Mouse (Mus musculus): Measurements from ENCODE around the gene Spata7. TPM values are rescaled to one million over a fixed set of nuclear protein-coding genes. Genes with fewer than 3 reads are reported as not detected.

Gene Spata7
- polyA plus RNA-seq (2014; fragmentation: Nextera tagmentation; extraction: Ambion mirVana), result 26.0 and 26.6 TPM in 2 replicates

GRCm38 (mm10) chr12:98627392-98628259 lies at the start of gene Spata7:
Spata7 (plus strand) TSS chr12:98628157.
- Histone ChIP-seq H3K9ac (ENCODE audit: low read length) (peak within 1 kb of the TSS; percentile 64), H3K4me1 (replicated peaks; ENCODE audit: control insufficient read depth, insufficient read depth, low read length) (no peaks in the 10 kb centered on the region), H3K27ac (ENCODE audit: low read depth, low read length) (no peak within 1 kb of the TSS), H3K4me3 (ENCODE audit: low read depth, low read length) (peak within 1 kb of the TSS; percentile 59), H3K4me2 (ENCODE audit: low read depth, low read length, severe bottlenecking) (peak within 1 kb of the TSS; percentile 61), H3K9me3 (ENCODE audit: control insufficient read depth, low read length) (no peaks in the 10 kb centered on the region; the same call in 1 of the 2 replicates), H3K36me3 (ENCODE audit: control insufficient read depth, insufficient read depth, low read length) (no peaks in the 10 kb centered on the region), H3K27me3 (ENCODE audit: control insufficient read depth, insufficient read depth, low read length) (no peaks in the 10 kb centered on the region)
- DNase-seq (ENCODE audit: low spot score) (peak; percentile 96), ATAC-seq (replicated peaks; ENCODE audit: low FRiP score) (peak; percentile 96)
- WGBS, result 4% methylated on average over 32 of the region's 32 CpGs

GRCm38 (mm10) chr12:98585302-98585701 lies 42.7 kb upstream of the Spata7 start:
- DNase-seq (ENCODE audit: low spot score), result no peak
- peak; percentile 58 for ATAC-seq (replicated peaks; ENCODE audit: low FRiP score)

GRCm38 (mm10) chr12:98588573-98588972 lies 39.4 kb upstream of the Spata7 start:
- no peaks in the 10 kb centered on the region for H3K9me3 ChIP-seq (ENCODE audit: control insufficient read depth, low read length)
- H3K4me3 ChIP-seq (ENCODE audit: low read depth, low read length), result no peak overlapping the region
- H3K4me2 ChIP-seq (ENCODE audit: low read depth, low read length, severe bottlenecking), result no peak overlapping the region
- H3K27me3 ChIP-seq (ENCODE audit: control insufficient read depth, insufficient read depth, low read length), result no peaks in the 10 kb centered on the region
- no peak overlapping the region for H3K9ac ChIP-seq (ENCODE audit: low read length)
- WGBS, result 70% methylated on average over 6 of the region's 6 CpGs
- ATAC-seq (replicated peaks; ENCODE audit: low FRiP score) (no peak), DNase-seq (ENCODE audit: low spot score) (no peak)
- no peaks in the 10 kb centered on the region for H3K4me1 ChIP-seq (replicated peaks; ENCODE audit: control insufficient read depth, insufficient read depth, low read length)
- H3K27ac ChIP-seq (ENCODE audit: low read depth, low read length), result no peak overlapping the region
- no peaks in the 10 kb centered on the region for H3K36me3 ChIP-seq (ENCODE audit: control insufficient read depth, insufficient read depth, low read length)

More at GRCm38 (mm10) chr12:98585302-98585701, 42.7 kb upstream of the Spata7 start:
- Histone ChIP-seq H3K9ac (ENCODE audit: low read length) (no peak overlapping the region), H3K4me1 (replicated peaks; ENCODE audit: control insufficient read depth, insufficient read depth, low read length) (no peaks in the 10 kb centered on the region), H3K4me3 (ENCODE audit: low read depth, low read length) (no peak overlapping the region), H3K27me3 (ENCODE audit: control insufficient read depth, insufficient read depth, low read length) (no peaks in the 10 kb centered on the region), H3K36me3 (ENCODE audit: control insufficient read depth, insufficient read depth, low read length) (no peaks in the 10 kb centered on the region), H3K27ac (ENCODE audit: low read depth, low read length) (no peak overlapping the region), H3K9me3 (ENCODE audit: control insufficient read depth, low read length) (no peaks in the 10 kb centered on the region), H3K4me2 (ENCODE audit: low read depth, low read length, severe bottlenecking) (no peak overlapping the region)
- 44% methylated on average over 3 of the region's 3 CpGs for WGBS

GRCm38 (mm10) chr12:98591016-98591415 lies 36.9 kb upstream of the Spata7 start:
- DNase-seq (ENCODE audit: low spot score) (no peak), ATAC-seq (replicated peaks; ENCODE audit: low FRiP score) (no peak)
- no peaks in the 10 kb centered on the region for H3K4me1 ChIP-seq (replicated peaks; ENCODE audit: control insufficient read depth, insufficient read depth, low read length)
- H3K9ac ChIP-seq (ENCODE audit: low read length), result no peak overlapping the region
- no peak overlapping the region for H3K4me3 ChIP-seq (ENCODE audit: low read depth, low read length)
- no peaks in the 10 kb centered on the region for H3K36me3 ChIP-seq (ENCODE audit: control insufficient read depth, insufficient read depth, low read length)
- 78% methylated on average over 2 of the region's 2 CpGs for WGBS
- H3K27me3 ChIP-seq (ENCODE audit: control insufficient read depth, insufficient read depth, low read length), result no peaks in the 10 kb centered on the region
- no peak overlapping the region for H3K27ac ChIP-seq (ENCODE audit: low read depth, low read length)
- no peaks in the 10 kb centered on the region for H3K9me3 ChIP-seq (ENCODE audit: control insufficient read depth, low read length)
- H3K4me2 ChIP-seq (ENCODE audit: low read depth, low read length, severe bottlenecking), result no peak overlapping the region

- WGBS, result 93% methylated on average over 5 of the region's 5 CpGs
These were observed 27.1 kb upstream of the Spata7 start for GRCm38 (mm10) chr12:98600861-98601260.

GRCm38 (mm10) chr12:98602114-98602513 lies 25.8 kb upstream of the Spata7 start:
- Histone ChIP-seq H3K9me3 (ENCODE audit: control insufficient read depth, low read length) (no peaks in the 10 kb centered on the region; the same call in 1 of the 2 replicates), H3K4me2 (ENCODE audit: low read depth, low read length, severe bottlenecking) (no peak overlapping the region), H3K4me1 (replicated peaks; ENCODE audit: control insufficient read depth, insufficient read depth, low read length) (no peaks in the 10 kb centered on the region), H3K4me3 (ENCODE audit: low read depth, low read length) (no peak overlapping the region), H3K36me3 (ENCODE audit: control insufficient read depth, insufficient read depth, low read length) (no peaks in the 10 kb centered on the region), H3K9ac (ENCODE audit: low read length) (no peak overlapping the region), H3K27ac (ENCODE audit: low read depth, low read length) (no peak overlapping the region), H3K27me3 (ENCODE audit: control insufficient read depth, insufficient read depth, low read length) (no peaks in the 10 kb centered on the region)
- ATAC-seq (replicated peaks; ENCODE audit: low FRiP score), result no peak
- WGBS, result 63% methylated on average over 6 of the region's 6 CpGs
- DNase-seq (ENCODE audit: low spot score), result no peak

More at GRCm38 (mm10) chr12:98600861-98601260, 27.1 kb upstream of the Spata7 start:
- no peaks in the 10 kb centered on the region for H3K4me1 ChIP-seq (replicated peaks; ENCODE audit: control insufficient read depth, insufficient read depth, low read length)
- no peak overlapping the region for H3K4me2 ChIP-seq (ENCODE audit: low read depth, low read length, severe bottlenecking)
- no peak overlapping the region for H3K9ac ChIP-seq (ENCODE audit: low read length)
- H3K36me3 ChIP-seq (ENCODE audit: control insufficient read depth, insufficient read depth, low read length), result no peaks in the 10 kb centered on the region
- no peaks in the 10 kb centered on the region; the same call in 1 of the 2 replicates for H3K9me3 ChIP-seq (ENCODE audit: control insufficient read depth, low read length)
- no peak overlapping the region for H3K4me3 ChIP-seq (ENCODE audit: low read depth, low read length)
- ATAC-seq (replicated peaks; ENCODE audit: low FRiP score), result no peak
- no peak overlapping the region for H3K27ac ChIP-seq (ENCODE audit: low read depth, low read length)
- no peak for DNase-seq (ENCODE audit: low spot score)
- H3K27me3 ChIP-seq (ENCODE audit: control insufficient read depth, insufficient read depth, low read length), result no peaks in the 10 kb centered on the region

GRCm38 (mm10) chr12:98605264-98605663 lies 22.7 kb upstream of the Spata7 start:
- DNase-seq (ENCODE audit: low spot score), result no peak
- no peak for ATAC-seq (replicated peaks; ENCODE audit: low FRiP score)
- Histone ChIP-seq H3K9me3 (ENCODE audit: control insufficient read depth, low read length) (no peaks in the 10 kb centered on the region), H3K4me3 (ENCODE audit: low read depth, low read length) (no peak overlapping the region), H3K36me3 (ENCODE audit: control insufficient read depth, insufficient read depth, low read length) (no peaks in the 10 kb centered on the region), H3K4me2 (ENCODE audit: low read depth, low read length, severe bottlenecking) (no peak overlapping the region), H3K9ac (ENCODE audit: low read length) (no peak overlapping the region), H3K27me3 (ENCODE audit: control insufficient read depth, insufficient read depth, low read length) (no peaks in the 10 kb centered on the region), H3K27ac (ENCODE audit: low read depth, low read length) (no peak overlapping the region), H3K4me1 (replicated peaks; ENCODE audit: control insufficient read depth, insufficient read depth, low read length) (no peaks in the 10 kb centered on the region)
- WGBS, result 72% methylated on average over 1 of the region's 1 CpGs

- ATAC-seq (replicated peaks; ENCODE audit: low FRiP score), result no peak
- no peak for DNase-seq (ENCODE audit: low spot score)
- WGBS, result 79% methylated on average over 5 of the region's 5 CpGs
These were observed 21.2 kb upstream of the Spata7 start for GRCm38 (mm10) chr12:98606595-98607290.

More at GRCm38 (mm10) chr12:98606595-98607290, 21.2 kb upstream of the Spata7 start:
- H3K9me3 ChIP-seq (ENCODE audit: control insufficient read depth, low read length), result no peaks in the 10 kb centered on the region
- no peaks in the 10 kb centered on the region for H3K4me1 ChIP-seq (replicated peaks; ENCODE audit: control insufficient read depth, insufficient read depth, low read length)
- H3K27me3 ChIP-seq (ENCODE audit: control insufficient read depth, insufficient read depth, low read length), result no peaks in the 10 kb centered on the region
- no peak overlapping the region for H3K4me3 ChIP-seq (ENCODE audit: low read depth, low read length)
- H3K36me3 ChIP-seq (ENCODE audit: control insufficient read depth, insufficient read depth, low read length), result no peaks in the 10 kb centered on the region
- H3K4me2 ChIP-seq (ENCODE audit: low read depth, low read length, severe bottlenecking), result no peak overlapping the region
- H3K9ac ChIP-seq (ENCODE audit: low read length), result no peak overlapping the region
- H3K27ac ChIP-seq (ENCODE audit: low read depth, low read length), result no peak overlapping the region

Data from forebrain, embryonic 11.5 days (tissue).